Mouse (Mus musculus) heart, embryonic 13.5 days (tissue): ENCODE data around the gene Nobox. TPM values are rescaled to one million over a fixed set of nuclear protein-coding genes. Genes with fewer than 3 reads are reported as not detected.

ENCODE experiments used
- ATAC-seq: fragments of 200-750 bp; cut with Nextera tagmentation; 2 replicates; pipeline ENCODE4 v1.8.0; 2017; ENCODE audit warnings: moderate TSS enrichment; ENCODE audit not compliant: insufficient number of reproducible peaks, low FRiP score, low TSS enrichment; ENCODE audit errors: extremely low read depth
- H3K27ac ChIP-seq: fragments of 300-500 bp; sonication (generic); replicated peaks from 2 replicates; pipeline ENCODE4 v1.5.1; 2015; ENCODE audit warnings: moderate library complexity, mild to moderate bottlenecking, inconsistent platforms
- H3K27me3 ChIP-seq: fragments of 300-500 bp; sonication (generic); replicated peaks from 2 replicates; pipeline ENCODE4 v1.6.1; 2015; ENCODE audit warnings: mild to moderate bottlenecking, inconsistent platforms
- H3K36me3 ChIP-seq: fragments of 300-500 bp; sonication (generic); 2 replicates; pipeline ENCODE4 v1.6.1; 2015; ENCODE audit warnings: mild to moderate bottlenecking, inconsistent platforms
- H3K4me1 ChIP-seq: fragments of 300-500 bp; sonication (generic); 2 replicates; pipeline ENCODE4 v1.6.1; 2015; ENCODE audit warnings: inconsistent platforms
- H3K4me2 ChIP-seq: fragments of 300-500 bp; sonication (generic); 2 replicates; pipeline ENCODE4 v1.6.1; 2015; ENCODE audit warnings: inconsistent platforms, mild to moderate bottlenecking, moderate library complexity
- H3K4me3 ChIP-seq: fragments of 300-500 bp; sonication (generic); 2 replicates; pipeline ENCODE4 v1.5.1; 2015; ENCODE audit warnings: moderate library complexity, mild to moderate bottlenecking, inconsistent platforms
- H3K9ac ChIP-seq: fragments of 300-500 bp; sonication (generic); 2 replicates; pipeline ENCODE4 v1.6.1; 2015; ENCODE audit warnings: inconsistent platforms, mild to moderate bottlenecking, moderate library complexity
- H3K9me3 ChIP-seq: fragments of 300-500 bp; sonication (generic); 2 replicates; pipeline ENCODE4 v1.6.1; 2016; ENCODE audit warnings: inconsistent platforms
- WGBS: fragments of 180-500 bp; shearing (Covaris S2); methylation state at CpG from one replicate; pipeline ENCODE4 v1.1.7; 2015; ENCODE audit warnings: mixed read lengths; 5-methylcytosine and 5-hydroxymethylcytosine counted together
- polyA plus RNA-seq: library from polyadenylated mRNA; unstranded; fragments of >200 nt; fragmentation: Nextera tagmentation; extraction: Ambion mirVana; gene quantifications from 2 replicates; pipeline ENCODE4 v1.2.1, GENCODE M21; 2015

Gene Nobox
- polyA plus RNA-seq, 1 experiment from 2014 or later = not detected

- Histone ChIP-seq H3K9me3 (no peaks in the 10 kb centered on the region), H3K4me3 (no peak overlapping the region), H3K27me3 (no peaks in the 10 kb centered on the region), H3K36me3 (no peaks in the 10 kb centered on the region), H3K27ac (no peak overlapping the region), H3K4me2 (no peak overlapping the region), H3K9ac (no peak overlapping the region), H3K4me1 (no peaks in the 10 kb centered on the region)
- WGBS = 73% methylated on average over 8 of the region's 8 CpGs
- ATAC-seq = no peak
These were observed 3.8 kb upstream of the Nobox start for GRCm38 (mm10) chr6:43312961-43313656.

- no peaks in the 10 kb centered on the region for H3K36me3 ChIP-seq
- no peaks in the 10 kb centered on the region for H3K27me3 ChIP-seq
- no peaks in the 10 kb centered on the region for H3K9me3 ChIP-seq
- H3K9ac ChIP-seq = no peak overlapping the region
- no peaks in the 10 kb centered on the region for H3K4me1 ChIP-seq
- H3K4me2 ChIP-seq = no peak overlapping the region
- no peak overlapping the region for H3K27ac ChIP-seq
- H3K4me3 ChIP-seq = no peak overlapping the region
- no peak for ATAC-seq
These were observed 3.2 kb upstream of the Nobox start for GRCm38 (mm10) chr6:43312546-43312945.

GRCm38 (mm10) chr6:43310071-43310470 lies 717 bp upstream of the Nobox start:
- no peak for ATAC-seq
- 49% methylated on average over 6 of the region's 6 CpGs for WGBS
- Histone ChIP-seq H3K27ac (no peak overlapping the region), H3K9me3 (no peaks in the 10 kb centered on the region), H3K4me1 (no peaks in the 10 kb centered on the region), H3K4me3 (no peak overlapping the region), H3K9ac (no peak overlapping the region), H3K27me3 (no peaks in the 10 kb centered on the region), H3K4me2 (no peak overlapping the region), H3K36me3 (no peaks in the 10 kb centered on the region)

GRCm38 (mm10) chr6:43297508-43297850 lies 11.9 kb downstream of the Nobox start:
- no peak overlapping the region for H3K4me2 ChIP-seq

DNA sequence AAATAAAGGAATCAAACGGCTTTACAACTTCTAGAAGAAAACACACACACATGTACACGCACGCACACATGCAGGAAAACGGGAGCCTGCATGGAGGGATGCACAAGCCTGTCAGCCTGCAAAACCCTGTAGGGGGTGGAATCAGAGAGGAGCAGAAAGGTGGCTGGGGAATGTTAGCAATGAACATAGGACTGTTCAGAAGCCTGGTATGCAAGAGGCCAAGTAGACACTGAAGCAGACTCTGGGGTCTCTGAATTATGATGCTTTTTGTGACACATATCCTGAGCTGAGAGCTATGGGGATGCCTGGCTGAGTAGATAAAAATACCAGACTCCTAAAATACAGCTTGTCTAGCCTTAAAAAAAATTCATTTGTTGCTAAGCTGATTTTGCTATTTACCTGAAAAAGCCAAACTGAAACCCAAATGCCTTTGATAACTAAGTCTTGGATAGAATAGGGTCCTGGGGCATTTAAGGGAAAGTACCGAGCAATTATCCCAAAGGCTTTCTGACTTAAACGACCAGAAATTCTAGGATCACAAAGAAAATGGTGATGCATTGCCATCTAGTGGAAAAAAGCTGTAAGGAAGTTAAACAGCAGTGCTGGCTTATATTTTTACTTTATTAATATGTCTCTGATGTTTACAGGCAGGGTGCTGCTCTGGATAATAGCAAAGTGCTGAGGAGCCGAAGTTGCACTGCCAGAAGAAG lies 12.4 kb downstream of the Nobox start:
- Histone ChIP-seq H3K27me3 (no peaks in the 10 kb centered on the region), H3K4me3 (no peak overlapping the region), H3K9me3 (no peaks in the 10 kb centered on the region), H3K4me2 (no peak overlapping the region), H3K36me3 (no peaks in the 10 kb centered on the region), H3K9ac (no peak overlapping the region), H3K4me1 (peaks cover 20% of the 10 kb centered on the region), H3K27ac (no peak overlapping the region)
- ATAC-seq = no peak
- 36% methylated on average over 7 of the region's 7 CpGs for WGBS

More at GRCm38 (mm10) chr6:43297508-43297850, 11.9 kb downstream of the Nobox start:
- Histone ChIP-seq H3K9ac (no peak overlapping the region), H3K9me3 (no peaks in the 10 kb centered on the region), H3K36me3 (no peaks in the 10 kb centered on the region), H3K27me3 (no peaks in the 10 kb centered on the region), H3K4me1 (peaks cover 15% of the 10 kb centered on the region), H3K27ac (no peak overlapping the region), H3K4me3 (no peak overlapping the region)
- 39% methylated on average over 2 of the region's 2 CpGs for WGBS
- no peak for ATAC-seq

GRCm38 (mm10) chr6:43295908-43296307 lies 13.4 kb downstream of the Nobox start:
- Histone ChIP-seq H3K4me1 (peaks cover 21% of the 10 kb centered on the region), H3K4me3 (no peak overlapping the region), H3K9ac (0 out of 2 replicates have a peak overlapping the region, but pooled peaks have one; percentile 3), H3K9me3 (no peaks in the 10 kb centered on the region), H3K27ac (no peak overlapping the region), H3K4me2 (no peak overlapping the region), H3K36me3 (no peaks in the 10 kb centered on the region), H3K27me3 (no peaks in the 10 kb centered on the region)
- ATAC-seq = no peak
- 13% methylated on average over 5 of the region's 5 CpGs for WGBS

DNA sequence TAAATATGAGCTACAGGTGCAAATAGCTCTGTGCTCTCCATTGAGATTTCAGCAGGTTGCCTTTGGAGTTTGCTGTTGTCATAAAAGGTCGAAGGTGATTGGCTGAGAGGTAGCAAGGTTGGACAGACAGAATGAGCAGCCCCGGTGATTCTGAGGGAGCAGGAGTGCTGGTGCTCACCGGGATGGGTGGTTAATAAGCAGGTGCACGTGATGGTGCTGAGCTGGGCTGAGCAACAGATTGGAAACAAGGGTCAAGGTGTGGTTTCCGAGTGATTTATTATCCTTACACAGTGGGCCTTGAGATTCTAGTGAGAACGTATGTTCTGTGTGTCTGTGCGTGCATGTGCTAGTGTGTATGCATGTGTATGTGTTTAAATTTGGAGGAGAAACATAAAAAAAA lies 16.2 kb downstream of the Nobox start:
- H3K36me3 ChIP-seq = peaks cover 13% of the 10 kb centered on the region
- 78% methylated on average over 7 of the region's 7 CpGs for WGBS
- ATAC-seq = no peak
- no peak overlapping the region for H3K27ac ChIP-seq
- H3K9ac ChIP-seq = no peak overlapping the region
- no peak overlapping the region for H3K4me2 ChIP-seq
- no peaks in the 10 kb centered on the region for H3K27me3 ChIP-seq
- no peak overlapping the region for H3K4me3 ChIP-seq
- H3K4me1 ChIP-seq = peaks cover 21% of the 10 kb centered on the region
- H3K9me3 ChIP-seq = no peaks in the 10 kb centered on the region

DNA sequence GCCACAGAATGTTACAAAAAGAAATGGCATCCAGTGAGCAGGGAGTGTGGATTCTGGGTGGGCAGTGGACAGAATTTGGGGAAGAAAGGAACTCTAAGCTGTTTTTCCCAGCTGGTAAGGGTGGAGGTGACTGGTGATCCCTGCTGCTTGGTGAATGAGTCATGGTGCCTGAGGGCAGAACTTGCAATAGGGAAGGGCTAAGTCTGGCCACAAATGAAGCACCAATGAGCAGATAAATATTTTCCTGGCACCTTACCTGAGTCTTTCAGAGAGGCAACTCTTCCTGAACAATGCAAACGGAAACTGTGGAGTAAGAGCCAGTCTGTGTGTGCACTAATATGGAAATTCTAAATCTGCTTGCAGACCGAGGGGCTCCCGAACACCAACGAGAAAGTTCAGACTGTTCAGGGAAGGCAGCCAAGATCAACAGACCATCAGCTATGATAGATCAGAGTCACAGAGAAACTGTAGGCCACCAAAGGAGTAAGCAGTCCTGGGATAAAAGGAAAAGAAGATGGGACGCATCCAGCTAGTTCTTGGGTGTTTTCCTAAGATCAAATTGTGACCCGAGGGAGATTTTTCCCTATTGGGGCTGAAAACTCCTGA lies 16.8 kb downstream of the Nobox start:
- peaks cover 21% of the 10 kb centered on the region for H3K4me1 ChIP-seq
- ATAC-seq = no peak
- WGBS = 51% methylated on average over 6 of the region's 6 CpGs

DNA sequence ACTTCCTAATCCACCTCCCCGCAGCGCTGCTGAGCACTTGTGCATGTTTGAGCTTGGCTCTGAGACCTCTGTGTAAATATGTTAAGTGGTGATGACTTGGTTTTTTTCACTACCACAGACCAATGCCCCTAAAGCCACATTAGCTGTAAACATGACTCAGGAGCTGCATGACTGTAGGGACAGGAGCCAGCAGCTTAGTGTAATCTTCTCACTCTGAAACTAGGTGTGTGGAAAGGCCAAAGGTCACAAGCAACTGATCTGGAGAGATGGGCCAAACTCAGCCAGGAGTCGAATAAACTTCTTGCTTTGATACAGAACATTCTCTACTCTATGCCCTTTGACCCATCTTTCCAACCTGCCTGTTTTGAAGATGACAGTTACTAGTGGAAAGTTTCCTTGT lies 17.3 kb downstream of the Nobox start:
- Histone ChIP-seq H3K36me3 (peaks cover 24% of the 10 kb centered on the region), H3K27ac (0 out of 2 replicates have a peak overlapping the region, but pooled peaks have one; percentile 15), H3K27me3 (no peaks in the 10 kb centered on the region), H3K4me1 (peaks cover 21% of the 10 kb centered on the region), H3K4me2 (no peak overlapping the region), H3K4me3 (no peak overlapping the region), H3K9me3 (no peaks in the 10 kb centered on the region), H3K9ac (no peak overlapping the region)
- no peak for ATAC-seq
- 67% methylated on average over 3 of the region's 3 CpGs for WGBS

More for the DNA sequence above, 16.8 kb downstream of the Nobox start:
- Histone ChIP-seq H3K9me3 (no peaks in the 10 kb centered on the region), H3K27me3 (no peaks in the 10 kb centered on the region), H3K9ac (no peak overlapping the region), H3K36me3 (peaks cover 19% of the 10 kb centered on the region), H3K27ac (0 out of 2 replicates have a peak overlapping the region, but pooled peaks have one; percentile 15), H3K4me2 (no peak overlapping the region), H3K4me3 (no peak overlapping the region)

DNA sequence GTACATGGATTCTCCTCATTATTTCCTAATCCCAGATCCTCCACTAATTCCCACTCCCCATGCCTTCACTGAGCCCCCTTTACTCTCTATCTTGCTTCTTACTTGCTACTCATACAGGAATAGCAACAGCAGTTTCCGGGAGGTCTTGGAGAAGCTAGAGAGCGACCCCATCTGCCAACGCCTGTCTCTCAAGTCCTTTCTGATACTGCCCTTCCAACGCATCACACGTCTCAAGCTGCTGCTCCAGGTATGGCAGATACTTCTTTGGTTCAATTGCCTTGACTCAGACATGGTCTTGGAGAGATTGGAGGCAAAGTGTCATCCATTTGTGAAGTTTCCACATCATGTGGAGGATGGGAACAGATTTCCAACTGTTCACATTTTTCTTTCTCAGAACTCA lies 28.9 kb downstream of the Nobox start:
- WGBS = 57% methylated on average over 5 of the region's 5 CpGs
- Histone ChIP-seq H3K4me1 (no peaks in the 10 kb centered on the region), H3K27me3 (no peaks in the 10 kb centered on the region), H3K4me2 (no peak overlapping the region), H3K36me3 (peaks cover 69% of the 10 kb centered on the region), H3K27ac (no peak overlapping the region), H3K9ac (no peak overlapping the region), H3K4me3 (no peak overlapping the region), H3K9me3 (no peaks in the 10 kb centered on the region)
- no peak for ATAC-seq

- Histone ChIP-seq H3K9me3 (no peaks in the 10 kb centered on the region), H3K27me3 (no peaks in the 10 kb centered on the region), H3K27ac (no peak overlapping the region), H3K9ac (no peak overlapping the region), H3K4me1 (no peaks in the 10 kb centered on the region), H3K4me2 (no peak overlapping the region), H3K4me3 (no peak overlapping the region), H3K36me3 (peaks cover 68% of the 10 kb centered on the region)
- no peak for ATAC-seq
These were observed 31.1 kb downstream of the Nobox start for GRCm38 (mm10) chr6:43278247-43278646.
